Mouse (Mus musculus): ENCODE data around the gene Prdx3.

The Prdx3 gene

DNA sequence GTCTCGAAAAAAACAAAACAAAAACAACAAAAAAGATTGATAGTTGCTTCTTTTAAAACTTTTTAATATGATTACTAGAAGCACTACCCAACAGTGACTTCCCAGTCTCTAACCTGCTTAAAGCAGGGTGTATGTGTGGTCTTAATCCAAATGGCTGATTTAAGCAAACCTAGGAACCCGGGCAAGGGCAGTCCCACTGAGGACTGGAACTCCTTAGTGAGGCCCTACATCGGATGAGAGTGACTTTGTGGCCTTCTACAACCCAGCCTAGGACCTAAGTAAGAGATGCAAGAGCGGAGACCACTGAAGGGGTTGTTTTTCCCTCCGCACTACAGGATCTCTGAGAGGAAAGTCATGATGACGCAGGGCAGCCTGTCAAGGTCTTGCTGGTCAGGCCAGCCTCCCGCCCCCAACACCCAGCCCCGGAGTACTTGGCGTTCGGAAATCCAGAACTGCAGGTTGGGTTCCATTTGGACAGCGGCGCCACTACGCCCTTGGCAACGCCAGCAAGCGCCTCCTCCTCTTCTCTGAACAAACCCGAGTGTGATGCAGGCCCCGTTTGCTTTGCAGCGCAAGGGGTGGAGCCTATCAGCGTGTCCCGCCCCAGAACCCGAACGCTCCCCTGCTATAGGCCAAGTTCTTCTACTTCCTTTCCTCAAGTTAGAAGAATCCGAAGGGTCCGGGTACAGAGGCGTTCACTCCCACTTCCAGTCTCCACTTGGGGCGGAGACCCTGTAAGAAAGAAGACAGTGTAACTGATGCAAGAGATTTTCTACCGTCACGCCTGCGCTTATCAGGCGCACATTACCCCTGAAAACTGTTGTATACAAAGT lies 13.3 kb downstream of the Prdx3 start, which contains the start of gene Sfxn4:
Gene Sfxn4 (minus strand): TSS at position 612 of the 833 bp plus-strand sequence.
- DNase-seq: peak; percentile 87 to 89

DNA sequence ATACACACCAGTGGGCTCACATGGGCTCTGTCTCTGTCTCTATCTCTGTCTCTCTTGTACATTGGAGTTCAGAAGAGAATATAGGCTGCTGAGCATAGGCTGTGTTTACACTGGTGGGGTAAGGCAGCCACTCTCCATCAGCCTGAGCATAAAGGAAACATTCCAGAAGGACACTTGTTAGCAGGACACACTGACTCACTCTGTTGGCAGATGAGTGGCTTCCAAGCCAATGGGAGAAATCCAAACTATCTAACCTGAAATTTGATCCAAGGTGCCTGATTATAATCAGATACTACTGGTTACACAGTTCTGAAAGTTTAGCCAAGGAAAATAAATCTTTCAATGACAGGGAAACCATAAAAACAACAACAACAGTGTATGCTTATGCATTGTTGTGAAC lies 28.6 kb downstream of the Prdx3 start:
- no peak for DNase-seq

GRCm38 (mm10) chr19:60843324-60843723 lies 31.0 kb downstream of the Prdx3 start:
- no peak for DNase-seq

DNA sequence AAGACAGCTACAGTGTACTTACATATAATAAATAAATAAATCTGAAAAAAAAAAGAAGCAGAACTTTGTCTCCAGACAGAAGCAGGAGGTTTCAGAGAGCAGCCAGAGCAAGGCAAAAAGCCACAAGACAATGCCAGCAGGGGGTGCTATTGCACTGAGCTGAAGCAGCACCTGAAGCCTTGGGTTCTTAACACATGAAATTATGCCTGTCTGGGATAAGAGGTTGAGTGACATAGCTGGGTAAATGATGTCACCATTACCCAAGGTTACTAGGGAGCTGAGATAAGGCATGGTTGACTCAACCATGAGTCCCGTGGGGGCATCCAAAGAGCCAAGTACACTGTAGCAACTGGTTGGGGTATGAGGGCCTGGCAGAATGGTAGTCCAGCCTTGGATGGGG lies 36.6 kb downstream of the Prdx3 start:
- DNase-seq: peak; percentile 73 to 84

DNA sequence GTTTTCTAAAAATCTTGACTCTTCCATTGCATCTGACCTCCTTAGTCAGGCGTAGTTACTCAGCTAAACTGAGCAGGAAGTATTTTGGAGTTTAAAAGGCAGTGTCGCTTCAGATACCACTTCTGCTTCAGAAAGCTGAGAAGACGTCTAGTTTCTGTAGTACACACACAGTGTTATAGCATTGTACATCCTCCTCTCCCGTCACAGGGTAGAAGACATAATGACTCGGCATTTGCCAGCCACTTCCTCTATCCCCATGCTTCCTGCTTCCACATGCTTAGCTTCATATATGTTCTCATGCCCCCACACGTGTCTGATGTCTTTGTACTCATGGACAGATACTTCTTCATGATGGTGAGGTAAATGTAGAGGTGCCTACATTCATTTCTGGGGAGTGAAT lies 55.7 kb downstream of the Prdx3 start:
- no peak for DNase-seq
